Mouse (Mus musculus): ENCODE data around the gene Acox1. TPM values are rescaled to one million over a fixed set of nuclear protein-coding genes. Genes with fewer than 3 reads are reported as not detected.
A peak's percentile ranks its signal among the peaks of the same experiment; 100 is the strongest.

The Acox1 gene
- polyA plus RNA-seq, 2 experiments from 2014 or later: 16.9 to 24.2 TPM

- ATAC-seq: no peak
Measured at GRCm38 (mm10) chr11:116167232-116167631, 31.6 kb downstream of the Acox1 start.

DNA sequence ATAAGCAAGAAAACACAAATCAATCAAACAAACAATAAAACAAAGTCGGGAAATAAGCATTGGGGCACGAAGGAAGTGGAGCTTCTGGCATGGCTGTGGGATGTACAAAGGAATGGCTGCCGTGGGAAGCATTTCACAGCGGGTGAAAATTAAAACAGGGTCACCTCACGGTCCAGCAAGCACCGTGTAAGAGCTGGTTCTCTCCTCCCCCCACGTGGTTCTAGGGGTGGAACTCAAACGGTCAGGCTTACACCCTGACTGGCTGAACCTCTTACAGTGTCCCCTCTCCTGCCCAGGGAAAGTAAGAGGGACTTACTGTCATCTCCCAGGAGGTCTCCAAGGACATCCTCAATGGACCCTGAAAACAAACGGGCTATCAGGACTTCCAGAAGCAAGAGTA, 35.8 kb downstream of the Acox1 start:
- ATAC-seq: no peak

DNA sequence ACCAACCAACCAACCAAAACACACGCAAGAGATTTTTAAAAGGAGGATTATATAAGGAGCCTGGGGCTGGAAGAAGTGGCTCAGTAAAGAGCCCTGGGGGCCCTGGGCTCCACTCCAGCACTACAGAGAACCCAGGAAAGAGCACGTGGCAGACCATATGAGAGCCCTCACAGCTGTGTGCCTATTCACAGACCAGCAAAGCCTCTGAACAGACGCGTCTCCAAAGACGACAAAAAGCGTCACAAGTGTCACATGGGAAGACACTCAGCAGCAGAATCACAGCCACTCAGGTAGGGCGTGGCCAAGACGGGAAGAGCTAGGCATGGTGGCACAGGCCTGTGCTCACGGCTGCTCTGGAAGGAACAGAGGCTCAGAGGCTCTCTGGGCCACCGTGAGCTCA, 36.7 kb downstream of the Acox1 start:
- ATAC-seq: no peak

- no peak for ATAC-seq
Measured at GRCm38 (mm10) chr11:116161312-116161711, 37.5 kb downstream of the Acox1 start.

DNA sequence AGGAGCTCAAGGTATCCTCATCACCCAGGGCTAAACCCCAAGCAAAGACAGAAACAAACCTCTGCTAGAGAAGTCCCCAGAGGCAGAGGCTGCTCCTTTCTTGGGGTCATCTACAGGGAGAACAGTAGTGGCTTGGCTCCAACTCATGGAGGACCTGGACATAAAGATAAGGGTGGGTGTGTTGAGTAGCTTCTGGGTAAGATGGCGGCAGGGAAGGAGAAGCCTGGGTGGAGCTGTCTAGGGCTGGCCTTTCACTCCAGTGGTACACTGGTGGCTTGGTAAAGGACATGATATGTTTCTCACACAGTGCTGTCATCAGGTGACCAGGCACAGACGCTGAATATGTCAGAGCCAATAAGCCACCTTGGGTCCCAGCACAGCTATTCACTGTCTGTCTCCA, 47.9 kb downstream of the Acox1 start:
- ATAC-seq: no peak

DNA sequence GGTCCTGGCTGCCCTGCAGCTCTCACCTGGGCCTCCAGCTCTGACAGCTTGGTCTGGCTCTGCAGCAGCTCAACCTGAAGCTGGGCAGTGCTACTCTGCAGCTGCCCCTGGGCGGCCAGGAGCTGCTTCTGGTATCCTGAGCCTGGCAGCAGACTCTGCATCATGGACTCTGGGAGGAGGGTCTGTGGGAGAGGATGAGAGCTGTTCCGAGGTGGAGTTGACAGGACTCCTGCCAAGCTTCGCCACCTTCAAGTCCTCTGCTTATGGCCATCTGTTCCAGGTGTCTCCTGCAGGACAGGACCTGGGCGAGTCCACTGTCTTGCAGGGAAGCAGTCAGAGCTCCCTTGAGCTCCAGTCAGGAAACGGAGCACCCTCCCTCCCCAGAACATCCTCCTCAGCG, 49.5 kb downstream of the Acox1 start:
- ATAC-seq: no peak

- no peak for ATAC-seq
Measured at GRCm38 (mm10) chr11:116148761-116149221, 50.1 kb downstream of the Acox1 start.

DNA sequence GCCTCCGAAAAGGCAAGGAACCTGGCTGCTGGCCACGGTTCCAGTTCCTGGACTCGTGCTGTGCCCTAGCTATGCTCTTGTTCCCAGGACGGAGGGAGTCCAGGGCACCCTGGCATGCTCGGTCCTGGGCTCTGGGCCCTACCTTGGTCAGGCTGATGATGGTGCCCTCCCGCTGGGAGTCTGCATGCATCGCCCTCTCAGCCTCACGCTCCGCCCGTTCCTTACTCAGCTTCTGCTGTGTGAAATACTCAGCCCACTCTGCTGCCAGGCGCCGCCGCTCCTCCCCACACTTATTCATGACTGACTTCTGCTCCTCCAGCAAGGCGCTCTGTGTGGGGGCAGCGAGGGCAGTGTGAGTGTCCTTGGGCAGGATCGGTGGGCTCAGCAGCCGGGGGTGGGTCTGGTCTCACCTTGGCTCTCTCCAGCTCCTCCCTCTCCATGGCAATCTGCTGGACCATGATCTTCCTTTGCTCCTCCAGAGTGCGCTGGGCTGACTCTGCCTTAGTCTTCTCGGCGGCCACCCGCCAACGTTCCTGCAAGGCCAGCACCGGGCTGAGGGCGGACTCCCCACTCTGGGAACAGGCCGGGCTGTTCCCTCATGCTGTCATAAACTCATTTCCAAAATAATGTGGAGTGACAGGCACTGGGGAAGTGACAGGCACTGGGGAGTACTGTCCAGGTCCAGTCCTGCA, 52.4 kb downstream of the Acox1 start:
- ATAC-seq: no peak

- no peak for ATAC-seq
Measured at GRCm38 (mm10) chr11:116145481-116146293, 53.2 kb downstream of the Acox1 start.

GRCm38 (mm10) chr11:116143468-116143867, 55.4 kb downstream of the Acox1 start:
- ATAC-seq: no peak

- no peak for ATAC-seq
Measured at GRCm38 (mm10) chr11:116142211-116142991, 56.4 kb downstream of the Acox1 start.

DNA sequence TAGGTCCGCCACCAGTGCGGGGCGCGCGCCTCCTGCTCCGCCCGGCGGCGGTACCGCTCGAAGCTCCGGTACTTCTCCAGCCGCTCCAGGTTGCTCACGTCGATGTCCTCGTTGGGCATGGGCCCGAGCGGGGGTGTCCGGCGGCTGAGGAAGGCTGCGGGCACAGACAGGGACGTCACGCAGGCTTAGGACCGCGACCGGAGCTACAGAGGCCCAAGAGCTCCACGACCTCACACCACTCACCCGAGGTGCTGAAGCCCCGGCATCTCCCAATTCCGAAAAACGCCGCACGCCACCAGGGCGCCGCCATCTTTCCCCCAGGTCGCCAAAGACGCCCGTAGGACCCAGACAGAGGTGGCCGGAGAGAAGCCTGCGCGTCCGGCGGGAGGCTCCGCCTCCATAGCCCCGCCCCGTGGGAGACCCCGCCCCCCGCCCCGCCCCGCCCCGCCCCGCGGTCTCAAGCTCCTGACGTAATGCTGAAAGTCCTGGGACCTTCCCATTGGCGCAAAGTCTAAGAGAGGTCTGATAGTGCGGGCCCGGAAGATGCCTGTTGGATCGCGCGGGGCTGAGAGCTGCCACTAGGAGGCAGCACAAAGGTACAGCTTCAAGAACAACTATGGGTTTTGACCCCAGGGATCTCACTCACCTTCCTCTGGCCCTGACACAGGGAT, 60.2 kb downstream of the Acox1 start, which contains the start of gene Mrpl38:
Gene Mrpl38, minus strand, starts transcription at position 401 of the 671 bp plus-strand sequence.
- peak; percentile 97 for ATAC-seq

DNA sequence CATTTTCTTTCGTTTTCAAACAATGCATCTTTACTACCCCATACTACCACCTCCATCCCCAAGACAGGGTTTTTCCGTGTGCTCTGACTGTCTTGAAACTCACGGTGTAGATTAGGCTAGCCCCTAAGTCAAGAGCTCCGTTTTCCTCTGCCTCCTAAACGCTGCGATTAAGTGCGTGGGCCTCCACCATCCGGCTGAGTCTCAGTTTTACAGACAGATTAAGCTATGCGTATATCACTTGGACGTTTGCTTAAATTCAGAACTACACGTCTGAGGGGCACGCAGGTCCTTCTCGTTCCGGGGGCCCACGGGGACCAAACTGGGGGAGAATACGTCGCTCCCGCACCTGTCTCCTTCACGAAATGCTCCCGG, 60.8 kb downstream of the Acox1 start:
- ATAC-seq: peak; percentile 25

- no peak for ATAC-seq
Measured at GRCm38 (mm10) chr11:116134171-116134570, 64.7 kb downstream of the Acox1 start.

DNA sequence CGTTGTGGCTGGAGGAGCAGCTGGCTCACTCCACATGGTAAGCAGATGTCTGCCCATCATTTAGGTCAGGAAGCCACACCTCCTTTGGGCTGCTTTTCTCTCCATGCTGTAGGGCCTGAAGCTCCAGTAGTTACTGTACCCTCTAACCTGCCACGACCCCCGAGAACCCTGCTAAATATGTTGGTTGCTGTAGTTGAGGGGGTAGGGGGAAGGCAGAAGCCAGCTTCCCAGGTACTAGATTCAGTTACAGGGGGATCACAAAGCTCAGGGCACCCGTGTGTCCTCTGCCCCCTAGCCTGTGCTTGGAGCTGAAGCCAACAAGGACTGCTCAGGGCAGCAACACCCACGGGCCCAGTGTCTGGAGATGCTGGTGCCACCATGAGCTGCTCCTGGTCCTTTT, 65.3 kb downstream of the Acox1 start:
- ATAC-seq: no peak

GRCm38 (mm10) chr11:116132366-116133333, 66.2 kb downstream of the Acox1 start:
- no peak for ATAC-seq

DNA sequence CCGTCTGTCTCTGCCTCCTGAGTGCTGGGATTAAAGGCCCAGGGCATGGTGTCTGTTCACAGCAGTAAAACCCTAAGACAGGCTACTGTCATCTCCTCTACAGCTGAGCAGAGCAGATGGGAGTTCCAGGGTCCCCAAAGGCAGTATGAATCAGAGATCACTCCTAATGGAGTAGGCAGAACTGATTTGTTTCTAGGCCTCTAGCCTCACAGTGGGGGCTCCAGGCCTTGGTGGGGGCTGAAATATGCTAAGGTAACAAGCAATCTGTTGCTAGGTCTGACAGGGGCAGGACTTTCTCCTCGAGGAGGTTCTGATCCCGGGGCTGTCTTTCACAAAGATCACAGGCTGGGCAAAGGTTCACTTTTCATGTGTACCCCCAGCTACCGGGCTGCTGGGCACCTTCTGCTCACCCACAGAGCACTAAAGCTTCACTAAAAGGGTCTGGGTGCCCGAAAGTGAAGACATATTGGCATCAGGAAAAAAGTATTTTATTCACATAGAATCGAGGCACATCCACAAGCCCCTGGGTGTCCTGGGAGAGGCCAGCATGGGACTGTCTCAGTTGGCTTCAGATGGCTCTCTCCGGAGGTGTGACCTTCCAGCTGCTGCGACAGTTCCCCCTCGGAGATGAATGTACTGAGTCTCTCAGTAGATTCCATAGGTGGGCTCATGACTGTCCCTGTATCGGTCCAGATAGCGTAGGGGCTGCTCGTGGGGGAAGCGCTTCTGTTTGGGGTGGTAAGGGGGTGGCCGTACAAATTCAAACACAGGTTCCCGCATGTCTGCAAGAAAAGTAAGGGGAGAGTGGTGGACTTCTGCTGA, 67.3 kb downstream of the Acox1 start:
- ATAC-seq: no peak

DNA sequence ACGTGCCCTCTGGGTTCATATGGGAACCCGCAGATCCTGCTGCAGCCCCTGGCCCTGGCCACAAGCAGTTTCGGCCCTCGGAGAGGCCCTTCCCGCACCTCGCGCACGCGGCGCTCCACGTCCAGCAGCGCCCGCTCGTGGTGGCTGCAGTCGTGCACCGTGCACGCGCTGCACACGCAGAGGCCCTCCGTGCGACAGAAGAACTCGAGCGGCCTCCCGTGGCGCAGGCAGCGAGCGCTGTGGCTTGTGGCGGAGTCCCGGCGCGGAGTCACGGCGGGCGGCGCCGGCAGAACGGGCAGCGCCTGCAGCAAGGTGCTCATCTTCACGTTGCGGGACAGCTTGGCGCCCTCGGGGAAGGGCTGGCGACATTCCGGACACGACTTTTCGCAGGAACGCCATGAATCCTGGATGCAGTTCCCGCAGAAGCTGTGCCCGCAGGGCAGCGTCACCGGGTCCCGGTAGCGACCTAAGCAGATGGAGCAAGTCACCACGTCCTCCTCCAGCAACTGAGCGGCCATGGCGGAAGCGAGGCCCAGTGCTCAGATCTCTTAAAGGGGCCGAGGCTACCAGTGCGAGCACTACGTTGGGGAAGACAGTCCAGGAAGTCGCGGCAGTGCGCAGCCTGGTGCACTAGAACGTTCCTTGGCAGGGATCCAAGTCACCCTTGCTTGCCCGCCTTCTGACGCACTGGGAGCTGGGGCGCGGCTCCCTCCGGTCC, 68.2 kb downstream of the Acox1 start, which contains the start of gene Trim65:
Gene Trim65, minus strand, starts transcription at position 641 of the 718 bp plus-strand sequence.
- peak; percentile 89 for ATAC-seq

GRCm38 (mm10) chr11:116129993-116130487, 68.8 kb downstream of the Acox1 start:
- ATAC-seq: peak; percentile 30
